Mouse (Mus musculus) cerebellum, postnatal 14 days (tissue): ENCODE results near the gene Olfr846.

Experiments used
- DNase-seq, 2 experiments: peaks; one replicate each; pipeline ENCODE4 v3.0.0; 2021; ENCODE audit warnings: mixed read lengths in 2 of 2

The Olfr846 gene

GRCm38 (mm10) chr9:19363905-19364304 is at the start of gene Olfr846:
TSS of gene Olfr846 (minus strand) at chr9:19364005.
- no peak for DNase-seq

GRCm38 (mm10) chr9:19378569-19378968 is 14.8 kb upstream of the Olfr846 start, which contains the start of gene Olfr847:
TSS of gene Olfr847 (minus strand) at chr9:19378669.
- no peak for DNase-seq

GRCm38 (mm10) chr9:19336157-19336556 is 27.6 kb downstream of the Olfr846 start, which contains the start of gene Olfr845:
TSS of gene Olfr845 (plus strand) at chr9:19336457.
- no peak for DNase-seq

GRCm38 (mm10) chr9:19316047-19316446 is 47.8 kb downstream of the Olfr846 start, which contains the start of gene Olfr844:
TSS of gene Olfr844 (plus strand) at chr9:19316347.
- no peak for DNase-seq
